Mouse (Mus musculus): ENCODE results near the gene Olfr3. TPM values are rescaled to one million over a fixed set of nuclear protein-coding genes. Genes with fewer than 3 reads are reported as not detected.

The Olfr3 gene
- not detected in 2 replicates for polyA plus RNA-seq (2014; fragmentation: Nextera tagmentation; extraction: Ambion mirVana)

- DNase-seq (ENCODE audit: low spot score), result no peak
- no peaks in the 10 kb centered on the region for H3K36me3 ChIP-seq (replicated peaks; ENCODE audit: control insufficient read depth, insufficient read depth, low read depth, low read length)
- no peaks in the 10 kb centered on the region; the same call in 1 of the 2 replicates for H3K9me3 ChIP-seq (replicated peaks; ENCODE audit: control insufficient read depth, low read length)
- H3K4me3 ChIP-seq (ENCODE audit: low read depth, low read length), result no peak within 1 kb of the TSS
- no peaks in the 10 kb centered on the region for H3K27me3 ChIP-seq (ENCODE audit: control insufficient read depth, insufficient read depth, low read length)
- H3K4me1 ChIP-seq (ENCODE audit: control insufficient read depth, insufficient read depth, low read length), result no peaks in the 10 kb centered on the region
- H3K9ac ChIP-seq (replicated peaks; ENCODE audit: low read length), result no peak within 1 kb of the TSS
- no peak for ATAC-seq (replicated peaks; ENCODE audit: insufficient number of reproducible peaks, low FRiP score, low TSS enrichment, low read depth)
- H3K27ac ChIP-seq (replicated peaks; ENCODE audit: low read depth, low read length), result no peak within 1 kb of the TSS
- 73% methylated on average over 1 of the region's 1 CpGs for WGBS
- H3K4me2 ChIP-seq (ENCODE audit: low read depth, low read length), result no peak within 1 kb of the TSS
Observed at GRCm38 (mm10) chr2:36816932-36817331, at the start of gene Olfr3. Gene Olfr3 (minus strand): TSS chr2:36817032.

- H3K4me1 ChIP-seq (ENCODE audit: control insufficient read depth, insufficient read depth, low read length), result no peaks in the 10 kb centered on the region
- ATAC-seq (replicated peaks; ENCODE audit: insufficient number of reproducible peaks, low FRiP score, low TSS enrichment, low read depth), result no peak
- H3K9ac ChIP-seq (replicated peaks; ENCODE audit: low read length), result no peak within 1 kb of the TSS
- H3K4me3 ChIP-seq (ENCODE audit: low read depth, low read length), result no peak within 1 kb of the TSS
- H3K27me3 ChIP-seq (ENCODE audit: control insufficient read depth, insufficient read depth, low read length), result no peaks in the 10 kb centered on the region
- no peaks in the 10 kb centered on the region for H3K36me3 ChIP-seq (replicated peaks; ENCODE audit: control insufficient read depth, insufficient read depth, low read depth, low read length)
- H3K9me3 ChIP-seq (replicated peaks; ENCODE audit: control insufficient read depth, low read length), result peaks cover 4% of the 10 kb centered on the region; the same call in 1 of the 2 replicates
- no peak within 1 kb of the TSS for H3K27ac ChIP-seq (replicated peaks; ENCODE audit: low read depth, low read length)
- no peak within 1 kb of the TSS for H3K4me2 ChIP-seq (ENCODE audit: low read depth, low read length)
- WGBS, result 90% methylated on average over 1 of the region's 1 CpGs
- DNase-seq (ENCODE audit: low spot score), result no peak
Observed at GRCm38 (mm10) chr2:36862560-36862959, 45.7 kb upstream of the Olfr3 start, which contains the start of gene Olfr351. Gene Olfr351 (minus strand): TSS chr2:36862660.

GRCm38 (mm10) chr2:36846010-36846409 is 29.2 kb upstream of the Olfr3 start, which contains the start of gene Olfr350:
Gene Olfr350 (plus strand): TSS chr2:36846310.
- no peak within 1 kb of the TSS for H3K4me3 ChIP-seq (ENCODE audit: low read depth, low read length)
- no peaks in the 10 kb centered on the region for H3K36me3 ChIP-seq (replicated peaks; ENCODE audit: control insufficient read depth, insufficient read depth, low read depth, low read length)
- 79% methylated on average over 1 of the region's 1 CpGs for WGBS
- H3K9me3 ChIP-seq (replicated peaks; ENCODE audit: control insufficient read depth, low read length), result no peaks in the 10 kb centered on the region; the same call in 1 of the 2 replicates
- no peaks in the 10 kb centered on the region for H3K4me1 ChIP-seq (ENCODE audit: control insufficient read depth, insufficient read depth, low read length)
- no peak within 1 kb of the TSS for H3K9ac ChIP-seq (replicated peaks; ENCODE audit: low read length)
- no peaks in the 10 kb centered on the region for H3K27me3 ChIP-seq (ENCODE audit: control insufficient read depth, insufficient read depth, low read length)
- ATAC-seq (replicated peaks; ENCODE audit: insufficient number of reproducible peaks, low FRiP score, low TSS enrichment, low read depth), result no peak
- no peak within 1 kb of the TSS for H3K27ac ChIP-seq (replicated peaks; ENCODE audit: low read depth, low read length)
- no peak within 1 kb of the TSS for H3K4me2 ChIP-seq (ENCODE audit: low read depth, low read length)
- DNase-seq (ENCODE audit: low spot score), result no peak

- Histone ChIP-seq H3K36me3 (replicated peaks; ENCODE audit: control insufficient read depth, insufficient read depth, low read depth, low read length) (no peaks in the 10 kb centered on the region), H3K27ac (replicated peaks; ENCODE audit: low read depth, low read length) (no peak within 1 kb of the TSS), H3K9ac (replicated peaks; ENCODE audit: low read length) (no peak within 1 kb of the TSS), H3K4me1 (ENCODE audit: control insufficient read depth, insufficient read depth, low read length) (no peaks in the 10 kb centered on the region), H3K4me3 (ENCODE audit: low read depth, low read length) (no peak within 1 kb of the TSS), H3K9me3 (replicated peaks; ENCODE audit: control insufficient read depth, low read length) (no peaks in the 10 kb centered on the region), H3K27me3 (ENCODE audit: control insufficient read depth, insufficient read depth, low read length) (no peaks in the 10 kb centered on the region), H3K4me2 (ENCODE audit: low read depth, low read length) (no peak within 1 kb of the TSS)
- 85% methylated on average over 2 of the region's 2 CpGs for WGBS
- ATAC-seq (replicated peaks; ENCODE audit: insufficient number of reproducible peaks, low FRiP score, low TSS enrichment, low read depth) (no peak), DNase-seq (ENCODE audit: low spot score) (no peak)
Observed at GRCm38 (mm10) chr2:36790238-36790637, 26.6 kb downstream of the Olfr3 start, which contains the start of gene Olfr50. Gene Olfr50 (plus strand): TSS chr2:36790538.

GRCm38 (mm10) chr2:36783976-36784375 is 32.9 kb downstream of the Olfr3 start, which contains the start of gene Olfr348:
Gene Olfr348 (plus strand): TSS chr2:36784276.
- DNase-seq (ENCODE audit: low spot score) (no peak), ATAC-seq (replicated peaks; ENCODE audit: insufficient number of reproducible peaks, low FRiP score, low TSS enrichment, low read depth) (no peak)
- H3K4me3 ChIP-seq (ENCODE audit: low read depth, low read length), result no peak within 1 kb of the TSS
- H3K27me3 ChIP-seq (ENCODE audit: control insufficient read depth, insufficient read depth, low read length), result no peaks in the 10 kb centered on the region
- no peak within 1 kb of the TSS for H3K4me2 ChIP-seq (ENCODE audit: low read depth, low read length)
- no peaks in the 10 kb centered on the region for H3K4me1 ChIP-seq (ENCODE audit: control insufficient read depth, insufficient read depth, low read length)
- no peaks in the 10 kb centered on the region for H3K36me3 ChIP-seq (replicated peaks; ENCODE audit: control insufficient read depth, insufficient read depth, low read depth, low read length)
- WGBS, result 78% methylated on average over 2 of the region's 2 CpGs
- no peaks in the 10 kb centered on the region for H3K9me3 ChIP-seq (replicated peaks; ENCODE audit: control insufficient read depth, low read length)
- no peak within 1 kb of the TSS for H3K27ac ChIP-seq (replicated peaks; ENCODE audit: low read depth, low read length)
- H3K9ac ChIP-seq (replicated peaks; ENCODE audit: low read length), result no peak within 1 kb of the TSS

Other genes starting within 250 kb of the Olfr3 start
- gene Olfr345, start 177.0 kb downstream of the Olfr3 start, polyA plus RNA-seq (2014; fragmentation: Nextera tagmentation; extraction: Ambion mirVana), result not detected in 2 replicates
- gene Olfr346, start 131.2 kb downstream of the Olfr3 start, polyA plus RNA-seq (2014; fragmentation: Nextera tagmentation; extraction: Ambion mirVana), result not detected in 2 replicates
- gene Olfr347, start 85.1 kb downstream of the Olfr3 start, polyA plus RNA-seq (2014; fragmentation: Nextera tagmentation; extraction: Ambion mirVana), result not detected in 2 replicates
- not detected in 2 replicates for gene Olfr348, start 32.8 kb downstream of the Olfr3 start, polyA plus RNA-seq (2014; fragmentation: Nextera tagmentation; extraction: Ambion mirVana)
- not detected in 2 replicates for gene Olfr50, start 26.5 kb downstream of the Olfr3 start, polyA plus RNA-seq (2014; fragmentation: Nextera tagmentation; extraction: Ambion mirVana)
- not detected in 2 replicates for gene Olfr350, start 29.3 kb upstream of the Olfr3 start, polyA plus RNA-seq (2014; fragmentation: Nextera tagmentation; extraction: Ambion mirVana)
- not detected in 2 replicates for gene Olfr351, start 45.6 kb upstream of the Olfr3 start, polyA plus RNA-seq (2014; fragmentation: Nextera tagmentation; extraction: Ambion mirVana)
- gene Olfr352, start 51.4 kb upstream of the Olfr3 start, polyA plus RNA-seq (2014; fragmentation: Nextera tagmentation; extraction: Ambion mirVana), result not detected in 2 replicates
- gene Olfr353, start 75.9 kb upstream of the Olfr3 start, polyA plus RNA-seq (2014; fragmentation: Nextera tagmentation; extraction: Ambion mirVana), result not detected in 2 replicates
- gene Olfr354, start 88.6 kb upstream of the Olfr3 start, polyA plus RNA-seq (2014; fragmentation: Nextera tagmentation; extraction: Ambion mirVana), result not detected in 2 replicates
- gene Olfr355, start 111.9 kb upstream of the Olfr3 start, polyA plus RNA-seq (2014; fragmentation: Nextera tagmentation; extraction: Ambion mirVana), result not detected in 2 replicates
- gene Olfr356, start 120.1 kb upstream of the Olfr3 start, polyA plus RNA-seq (2014; fragmentation: Nextera tagmentation; extraction: Ambion mirVana), result not detected in 2 replicates
- gene Olfr357, start 176.8 kb upstream of the Olfr3 start, polyA plus RNA-seq (2014; fragmentation: Nextera tagmentation; extraction: Ambion mirVana), result not detected in 2 replicates
- gene Olfr358, start 192.3 kb upstream of the Olfr3 start, polyA plus RNA-seq (2014; fragmentation: Nextera tagmentation; extraction: Ambion mirVana), result not detected in 2 replicates
- not detected in 2 replicates for gene Olfr360, start 248.7 kb upstream of the Olfr3 start, polyA plus RNA-seq (2014; fragmentation: Nextera tagmentation; extraction: Ambion mirVana)